Comparison of ENCODE assay signal across 8 mouse cellular contexts in genomic region chr2:84380816-84381215, GRCm38 (mm10). TPM values are rescaled to one million over a fixed set of nuclear protein-coding genes. Genes with fewer than 3 reads are reported as not detected.
DNase-seq lines count a peak whose midpoint lies in the region; ATAC-seq and TF ChIP-seq lines count a peak whose summit lies in the region.

No protein-coding gene starts in this region.

- H3K36me3 ChIP-seq in embryonic facial prominence, embryonic 14.5 days (ENCODE audit: control insufficient read depth, insufficient read depth, low read length): no peaks in the 10 kb centered on the region
- H3K36me3 ChIP-seq in embryonic facial prominence, embryonic 10.5 days (replicated peaks): no peaks in the 10 kb centered on the region
- no peaks in the 10 kb centered on the region for H3K36me3 ChIP-seq in liver, adult 2 months (ENCODE audit: control insufficient read depth, insufficient read depth, low read length)
- H3K36me3 ChIP-seq in liver, embryonic 11.5 days (ENCODE audit: control insufficient read depth, insufficient read depth, low read length): no peaks in the 10 kb centered on the region
- H3K36me3 ChIP-seq in heart, adult 2 months (ENCODE audit: control insufficient read depth, insufficient read depth, low read length): peaks cover 32% of the 10 kb centered on the region
- no peaks in the 10 kb centered on the region for H3K36me3 ChIP-seq in kidney, embryonic 16.5 days (ENCODE audit: insufficient read depth, low read length)

- H3K4me1 ChIP-seq in embryonic facial prominence, embryonic 14.5 days (ENCODE audit: control insufficient read depth, insufficient read depth, low read length): no peaks in the 10 kb centered on the region
- H3K4me1 ChIP-seq in embryonic facial prominence, embryonic 10.5 days: peaks cover 5% of the 10 kb centered on the region; the same call in 1 of the 2 replicates
- H3K4me1 ChIP-seq in liver, adult 2 months (ENCODE audit: control insufficient read depth, insufficient read depth, low read length): peaks cover 7% of the 10 kb centered on the region; the same call in 1 of the 2 replicates
- no peaks in the 10 kb centered on the region; the same call in 1 of the 2 replicates for H3K4me1 ChIP-seq in liver, embryonic 11.5 days (replicated peaks; ENCODE audit: control insufficient read depth, insufficient read depth, low read length)
- H3K4me1 ChIP-seq in heart, adult 2 months (ENCODE audit: control insufficient read depth, insufficient read depth, low read length): peaks cover 17% of the 10 kb centered on the region
- peaks cover 3% of the 10 kb centered on the region; the same call in 1 of the 2 replicates for H3K4me1 ChIP-seq in kidney, embryonic 16.5 days (ENCODE audit: insufficient read depth, low read length)

- ATAC-seq in embryonic facial prominence, embryonic 14.5 days (ENCODE audit: low read depth): no peak
- no peak for ATAC-seq in liver, embryonic 11.5 days (replicated peaks; ENCODE audit: low FRiP score)
- ATAC-seq in kidney, embryonic 16.5 days (ENCODE audit: low FRiP score, low TSS enrichment): 0 out of 2 replicates have a peak, but pooled peaks have one; percentile 19
- no peak for ATAC-seq in frontal cortex, adult (ENCODE audit: low TSS enrichment)

- no peaks in the 10 kb centered on the region; the same call in 1 of the 2 replicates for H3K79me2 ChIP-seq in liver, adult 2 months (ENCODE audit: control insufficient read depth, insufficient read depth, low read length)
- H3K79me2 ChIP-seq in heart, adult 2 months (replicated peaks; ENCODE audit: control insufficient read depth, insufficient read depth, low read length): no peaks in the 10 kb centered on the region

- H3K9me3 ChIP-seq in embryonic facial prominence, embryonic 14.5 days (ENCODE audit: control insufficient read depth, low read length): no peaks in the 10 kb centered on the region
- no peaks in the 10 kb centered on the region for H3K9me3 ChIP-seq in embryonic facial prominence, embryonic 10.5 days
- H3K9me3 ChIP-seq in liver, embryonic 11.5 days (ENCODE audit: control insufficient read depth, low read length): no peaks in the 10 kb centered on the region
- H3K9me3 ChIP-seq in kidney, embryonic 16.5 days (ENCODE audit: low read length): no peaks in the 10 kb centered on the region

- intact Hi-C loops in heart, adult 2 months (cut with DNase I): no loop called here

- no peak for TF ChIP-seq CTCF in liver, adult 2 months (IDR thresholded peaks at IDR 0.05; ENCODE audit: low read depth, low read length)
- TF ChIP-seq CTCF in heart, adult 2 months (IDR thresholded peaks at IDR 0.05): no peak

- no peaks in the 10 kb centered on the region for H3K27me3 ChIP-seq in embryonic facial prominence, embryonic 14.5 days (replicated peaks; ENCODE audit: control insufficient read depth, insufficient read depth, low read length)
- H3K27me3 ChIP-seq in embryonic facial prominence, embryonic 10.5 days (replicated peaks; ENCODE audit: low read depth, poor library complexity, severe bottlenecking): no peaks in the 10 kb centered on the region
- no peaks in the 10 kb centered on the region for H3K27me3 ChIP-seq in liver, adult 2 months (ENCODE audit: control insufficient read depth, insufficient read depth, low read length)
- H3K27me3 ChIP-seq in liver, embryonic 11.5 days (replicated peaks; ENCODE audit: control insufficient read depth, insufficient read depth, low read length): no peaks in the 10 kb centered on the region
- H3K27me3 ChIP-seq in heart, adult 2 months (ENCODE audit: control insufficient read depth, insufficient read depth, low read length): no peaks in the 10 kb centered on the region
- H3K27me3 ChIP-seq in kidney, embryonic 16.5 days (ENCODE audit: insufficient read depth, low read length): no peaks in the 10 kb centered on the region

- no peak for TF ChIP-seq POLR2A in liver, adult 2 months (IDR thresholded peaks at IDR 0.05; ENCODE audit: extremely low read depth, insufficient read depth, low read length)
- no peak for TF ChIP-seq POLR2A in heart, adult 2 months (IDR thresholded peaks at IDR 0.05; ENCODE audit: insufficient read depth, low read depth, low read length)

- 64% methylated on average over 11 of the region's 11 CpGs for WGBS in embryonic facial prominence, embryonic 14.5 days
- 87% methylated on average over 11 of the region's 11 CpGs for whole genome bisulfite sequencing in embryonic facial prominence, embryonic 10.5 days
- WGBS in liver, adult 2 months: 84% methylated on average over 11 of the region's 11 CpGs
- 82% methylated on average over 11 of the region's 11 CpGs for WGBS in liver, embryonic 11.5 days
- 24% methylated on average over 11 of the region's 11 CpGs for WGBS in heart, adult 2 months
- WGBS in kidney, embryonic 16.5 days: 39% methylated on average over 11 of the region's 11 CpGs

- H3K4me2 ChIP-seq in embryonic facial prominence, embryonic 14.5 days (ENCODE audit: low read depth, low read length): no peak overlapping the region
- no peak overlapping the region for H3K4me2 ChIP-seq in liver, embryonic 11.5 days
- H3K4me2 ChIP-seq in kidney, embryonic 16.5 days (replicated peaks; ENCODE audit: low read depth, low read length): no peak overlapping the region; the same call in 1 of the 2 replicates

- no peak for TF ChIP-seq EP300 in heart, adult 2 months (IDR thresholded peaks at IDR 0.05; ENCODE audit: insufficient read depth, low read depth, low read length)

- no peak overlapping the region for H3K4me3 ChIP-seq in embryonic facial prominence, embryonic 14.5 days (ENCODE audit: low read depth, low read length)
- H3K4me3 ChIP-seq in embryonic facial prominence, embryonic 10.5 days: no peak overlapping the region
- no peak overlapping the region for H3K4me3 ChIP-seq in liver, adult 2 months (ENCODE audit: insufficient read depth, low read depth, low read length)
- H3K4me3 ChIP-seq in liver, embryonic 11.5 days (ENCODE audit: low read depth, low read length): no peak overlapping the region
- H3K4me3 ChIP-seq in heart, adult 2 months: peak overlapping the region; percentile 9; the same call in 1 of the 2 replicates
- no peak overlapping the region for H3K4me3 ChIP-seq in kidney, embryonic 16.5 days (ENCODE audit: low read length)

- no peak overlapping the region for H3K9ac ChIP-seq in embryonic facial prominence, embryonic 14.5 days (ENCODE audit: low read depth, low read length)
- no peak overlapping the region for H3K9ac ChIP-seq in liver, adult 2 months (ENCODE audit: low read depth, low read length)
- H3K9ac ChIP-seq in liver, embryonic 11.5 days (ENCODE audit: low read depth, low read length): no peak overlapping the region
- H3K9ac ChIP-seq in heart, adult 2 months (ENCODE audit: low read depth, low read length): peak overlapping the region; percentile 53; the same call in 1 of the 2 replicates
- H3K9ac ChIP-seq in kidney, embryonic 16.5 days (replicated peaks; ENCODE audit: low read length): no peak overlapping the region

- H3K27ac ChIP-seq in embryonic facial prominence, embryonic 14.5 days (replicated peaks; ENCODE audit: low read depth, low read length): no peak overlapping the region
- no peak overlapping the region for H3K27ac ChIP-seq in embryonic facial prominence, embryonic 10.5 days (replicated peaks)
- H3K27ac ChIP-seq in liver, adult 2 months (replicated peaks; ENCODE audit: insufficient read depth, low read depth, low read length): 0 out of 2 replicates have a peak overlapping the region, but pooled peaks have one; percentile 8
- no peak overlapping the region for H3K27ac ChIP-seq in liver, embryonic 11.5 days (ENCODE audit: low read depth, low read length)
- no peak overlapping the region; the same call in 1 of the 2 replicates for H3K27ac ChIP-seq in heart, adult 2 months
- peak overlapping the region; percentile 2; the same call in 1 of the 2 replicates for H3K27ac ChIP-seq in kidney, embryonic 16.5 days (ENCODE audit: low read length)

- peak; percentile 85 for DNase-seq in embryonic facial prominence, embryonic 14.5 days (ENCODE audit: low spot score)
- DNase-seq in embryonic facial prominence, embryonic 10.5 days (ENCODE audit: low spot score): no peak
- no peak for DNase-seq in liver, adult 2 months (ENCODE audit: extremely low read depth, low read depth, low spot score)
- no peak for DNase-seq in liver, embryonic 11.5 days (ENCODE audit: low spot score)
- peak; percentile 55 to 58 for DNase-seq in heart, adult 2 months
- DNase-seq in spleen, adult 18-20 months: no peak

RNA-seq across cellular contexts. Expression of gene Calcrl, which starts 44.4 kb away (rescaled TPM):
- polyA plus RNA-seq in embryonic facial prominence, embryonic 14.5 days (2014; fragmentation: Nextera tagmentation; extraction: Ambion mirVana): 23.3 and 25.2 TPM in 2 replicates
- polyA plus RNA-seq in embryonic facial prominence, embryonic 10.5 days (2016; fragmentation: Nextera tagmentation; extraction: Ambion mirVana): 14.8 and 18.5 TPM in 2 replicates
- total RNA-seq in liver, adult 2 months (2014; rRNA removed): 28.5 and 31.3 TPM in 2 replicates
- polyA plus RNA-seq in liver, adult 2 months (2012; rRNA removed): 3.7 and 7.5 TPM in 2 replicates
- polyA plus RNA-seq in liver, embryonic 11.5 days (2014; fragmentation: Nextera tagmentation; extraction: Ambion mirVana): 30.4 and 37.2 TPM in 2 replicates
- total RNA-seq in heart, adult 2 months (2021): 10 to 100 TPM; 23.2 to 25.6 TPM
- 8.2 and 13.9 TPM in 2 replicates for polyA plus RNA-seq in heart, adult 2 months (2012; rRNA removed)
- 64.7 and 73.3 TPM in 2 replicates for polyA plus RNA-seq in kidney, embryonic 16.5 days (2015; fragmentation: Nextera tagmentation; extraction: Ambion mirVana)

Comparison
In these comparisons a context has a peak if more than half of its experiments do, and no peak if none do; other contexts are left out.
1. DNase-seq: peak in embryonic facial prominence, embryonic 14.5 days (single experiment) and heart, adult 2 months (2 of 2); none in embryonic facial prominence, embryonic 10.5 days (single experiment), liver, adult 2 months (single experiment), liver, embryonic 11.5 days (single experiment) and spleen, adult 18-20 months (0 of 2).
2. H3K27ac ChIP-seq: peak in liver, adult 2 months (single experiment) and kidney, embryonic 16.5 days (single experiment); none in embryonic facial prominence, embryonic 14.5 days (single experiment), embryonic facial prominence, embryonic 10.5 days (single experiment), liver, embryonic 11.5 days (single experiment) and heart, adult 2 months (single experiment).